Comparison of ENCODE assay signal across 8 mouse cellular contexts in genomic region chr19:42325894-42326293, GRCm38 (mm10).
DNase-seq lines count a peak whose midpoint lies in the region; ATAC-seq and TF ChIP-seq lines count a peak whose summit lies in the region.

No protein-coding gene starts in this region.

- H3K9me3 ChIP-seq in forebrain, embryonic 10.5 days, result no peaks in the 10 kb centered on the region
- no peaks in the 10 kb centered on the region for H3K9me3 ChIP-seq in forebrain, embryonic 15.5 days
- H3K9me3 ChIP-seq in lung, postnatal 0 days (ENCODE audit: low read length), result no peaks in the 10 kb centered on the region

- no peaks in the 10 kb centered on the region for H3K36me3 ChIP-seq in forebrain, embryonic 10.5 days (replicated peaks)
- H3K36me3 ChIP-seq in forebrain, embryonic 15.5 days, result no peaks in the 10 kb centered on the region
- no peaks in the 10 kb centered on the region for H3K36me3 ChIP-seq in lung, postnatal 0 days (ENCODE audit: insufficient read depth, low read length)

- TF ChIP-seq CTCF in lung, postnatal 0 days (IDR thresholded peaks at IDR 0.05), result no peak

- TF ChIP-seq EP300 in lung, postnatal 0 days (IDR thresholded peaks at IDR 0.05), result no peak

- no peak overlapping the region for H3K27ac ChIP-seq in forebrain, embryonic 10.5 days
- no peak overlapping the region for H3K27ac ChIP-seq in forebrain, embryonic 15.5 days (replicated peaks)
- no peak overlapping the region for H3K27ac ChIP-seq in lung, postnatal 0 days (ENCODE audit: low read length)

- WGBS in forebrain, embryonic 10.5 days, result 10% methylated on average over 11 of the region's 11 CpGs
- WGBS in forebrain, embryonic 15.5 days, result 13% methylated on average over 11 of the region's 11 CpGs
- 5% methylated on average over 11 of the region's 11 CpGs for WGBS in lung, postnatal 0 days

- peak; percentile 60 for DNase-seq in forebrain, embryonic 10.5 days (ENCODE audit: extremely low spot score, low spot score)
- peak; percentile 5 for DNase-seq in 416B (ENCODE audit: low read depth)
- peak; percentile 76 for DNase-seq in lung, postnatal 0 days (ENCODE audit: low spot score)
- DNase-seq in yolk sac, embryonic 10.5 days (ENCODE audit: low spot score), result peak; percentile 62
- DNase-seq in spleen, postnatal 36 days (ENCODE audit: low spot score in 2 of 2), result no peak

- no peak overlapping the region for H3K4me2 ChIP-seq in forebrain, embryonic 15.5 days (replicated peaks)
- H3K4me2 ChIP-seq in lung, postnatal 0 days (replicated peaks; ENCODE audit: low read depth, low read length), result no peak overlapping the region

- H3K27me3 ChIP-seq in forebrain, embryonic 10.5 days (ENCODE audit: poor library complexity, severe bottlenecking), result peaks cover 5% of the 10 kb centered on the region; the same call in 1 of the 2 replicates
- 0 out of 2 replicates have a peak, but pooled peaks cover 3% of the 10 kb centered on the region for H3K27me3 ChIP-seq in forebrain, embryonic 15.5 days
- no peaks in the 10 kb centered on the region for H3K27me3 ChIP-seq in lung, postnatal 0 days (replicated peaks; ENCODE audit: insufficient read depth, low read length)

- no peak overlapping the region for H3K9ac ChIP-seq in forebrain, embryonic 15.5 days (replicated peaks)
- H3K9ac ChIP-seq in lung, postnatal 0 days (replicated peaks; ENCODE audit: low read depth), result no peak overlapping the region

- ATAC-seq in forebrain, embryonic 15.5 days (replicated peaks), result no peak
- peak; percentile 81 for ATAC-seq in common myeloid progenitor, adult 5-6 weeks (replicated peaks; ENCODE audit: low read depth, poor library complexity, severe bottlenecking)
- peak; percentile 56 to 78; a peak in 3 of 4 replicates for ATAC-seq in hematopoietic stem cell, adult 5-6 weeks (replicated peaks in 1 of 2; ENCODE audit: insufficient read depth in 1 of 2, low FRiP score in 2 of 2, low TSS enrichment in 1 of 2, low read depth in 1 of 2, poor library complexity in 2 of 2, severe bottlenecking in 2 of 2)
- no peak for ATAC-seq in lung, postnatal 0 days

- H3K4me1 ChIP-seq in forebrain, embryonic 10.5 days, result peaks cover 14% of the 10 kb centered on the region
- H3K4me1 ChIP-seq in forebrain, embryonic 15.5 days, result peaks cover 8% of the 10 kb centered on the region
- H3K4me1 ChIP-seq in lung, postnatal 0 days (ENCODE audit: insufficient read depth, low read depth, low read length), result no peaks in the 10 kb centered on the region

- no peak overlapping the region for H3K4me3 ChIP-seq in forebrain, embryonic 10.5 days
- no peak overlapping the region for H3K4me3 ChIP-seq in forebrain, embryonic 15.5 days
- H3K4me3 ChIP-seq in lung, postnatal 0 days (ENCODE audit: low read depth, low read length), result no peak overlapping the region

Comparison
In these comparisons a context has a peak if more than half of its experiments do, and no peak if none do; other contexts are left out.
1. DNase-seq: peak in forebrain, embryonic 10.5 days (single experiment), 416B (single experiment), lung, postnatal 0 days (single experiment) and yolk sac, embryonic 10.5 days (single experiment); none in spleen, postnatal 36 days (0 of 2).
2. ATAC-seq: peak in common myeloid progenitor, adult 5-6 weeks (single experiment) and hematopoietic stem cell, adult 5-6 weeks (2 of 2); none in forebrain, embryonic 15.5 days (single experiment) and lung, postnatal 0 days (single experiment).